Mouse (Mus musculus): ENCODE measurements around the gene Cep19. TPM values are rescaled to one million over a fixed set of nuclear protein-coding genes. Genes with fewer than 3 reads are reported as not detected.

Gene Cep19
- 46.1 and 46.5 TPM in 2 replicates for polyA plus RNA-seq (2014; fragmentation: Nextera tagmentation; extraction: Ambion mirVana)

GRCm38 (mm10) chr16:32099638-32100150 is at the start of gene Cep19, which contains the start of gene Pigx:
Cep19 (plus strand) TSS chr16:32099800.
Pigx (minus strand) TSS chr16:32099740.
- H3K9ac ChIP-seq (replicated peaks; ENCODE audit: low read length) = peak within 1 kb of the TSS; percentile 96
- peak within 1 kb of the TSS; percentile 93 for H3K4me3 ChIP-seq (ENCODE audit: low read depth, low read length)
- H3K4me2 ChIP-seq (ENCODE audit: low read depth, low read length) = peak within 1 kb of the TSS; percentile 65
- H3K27ac ChIP-seq (replicated peaks; ENCODE audit: low read depth, low read length) = peak within 1 kb of the TSS; percentile 84
- no peaks in the 10 kb centered on the region for H3K27me3 ChIP-seq (ENCODE audit: control insufficient read depth, insufficient read depth, low read length)
- ATAC-seq (replicated peaks; ENCODE audit: insufficient number of reproducible peaks, low FRiP score, low TSS enrichment, low read depth) = peak; percentile 97
- H3K4me1 ChIP-seq (ENCODE audit: control insufficient read depth, insufficient read depth, low read length) = no peaks in the 10 kb centered on the region
- no peaks in the 10 kb centered on the region for H3K9me3 ChIP-seq (replicated peaks; ENCODE audit: control insufficient read depth, low read length)
- under 1% methylated on average over 34 of the region's 34 CpGs for WGBS
- no peaks in the 10 kb centered on the region; the same call in 1 of the 2 replicates for H3K36me3 ChIP-seq (replicated peaks; ENCODE audit: control insufficient read depth, insufficient read depth, low read depth, low read length)
- peak; percentile 96 for DNase-seq (ENCODE audit: low spot score)

- ATAC-seq (replicated peaks; ENCODE audit: insufficient number of reproducible peaks, low FRiP score, low TSS enrichment, low read depth) (no peak), DNase-seq (ENCODE audit: low spot score) (no peak)
- H3K9me3 ChIP-seq (replicated peaks; ENCODE audit: control insufficient read depth, low read length) = no peaks in the 10 kb centered on the region
- no peaks in the 10 kb centered on the region for H3K27me3 ChIP-seq (ENCODE audit: control insufficient read depth, insufficient read depth, low read length)
- H3K36me3 ChIP-seq (replicated peaks; ENCODE audit: control insufficient read depth, insufficient read depth, low read depth, low read length) = no peaks in the 10 kb centered on the region
- WGBS = 87% methylated on average over 5 of the region's 5 CpGs
- H3K4me2 ChIP-seq (ENCODE audit: low read depth, low read length) = no peak overlapping the region
- no peaks in the 10 kb centered on the region for H3K4me1 ChIP-seq (ENCODE audit: control insufficient read depth, insufficient read depth, low read length)
- no peak overlapping the region for H3K4me3 ChIP-seq (ENCODE audit: low read depth, low read length)
- H3K9ac ChIP-seq (replicated peaks; ENCODE audit: low read length) = no peak overlapping the region
- H3K27ac ChIP-seq (replicated peaks; ENCODE audit: low read depth, low read length) = no peak overlapping the region
These were observed 40.8 kb upstream of the Cep19 start for GRCm38 (mm10) chr16:32058817-32059216.

- H3K36me3 ChIP-seq (replicated peaks; ENCODE audit: control insufficient read depth, insufficient read depth, low read depth, low read length) = no peaks in the 10 kb centered on the region
- WGBS = 71% methylated on average over 6 of the region's 6 CpGs
- DNase-seq (ENCODE audit: low spot score) = no peak
These were observed 39.6 kb upstream of the Cep19 start for GRCm38 (mm10) chr16:32059840-32060523.

GRCm38 (mm10) chr16:32062226-32062625 is 37.4 kb upstream of the Cep19 start:
- Histone ChIP-seq H3K27me3 (ENCODE audit: control insufficient read depth, insufficient read depth, low read length) (no peaks in the 10 kb centered on the region), H3K9ac (replicated peaks; ENCODE audit: low read length) (no peak overlapping the region), H3K4me3 (ENCODE audit: low read depth, low read length) (no peak overlapping the region), H3K4me2 (ENCODE audit: low read depth, low read length) (no peak overlapping the region), H3K27ac (replicated peaks; ENCODE audit: low read depth, low read length) (no peak overlapping the region), H3K36me3 (replicated peaks; ENCODE audit: control insufficient read depth, insufficient read depth, low read depth, low read length) (no peaks in the 10 kb centered on the region), H3K4me1 (ENCODE audit: control insufficient read depth, insufficient read depth, low read length) (no peaks in the 10 kb centered on the region), H3K9me3 (replicated peaks; ENCODE audit: control insufficient read depth, low read length) (no peaks in the 10 kb centered on the region)
- DNase-seq (ENCODE audit: low spot score) (no peak), ATAC-seq (replicated peaks; ENCODE audit: insufficient number of reproducible peaks, low FRiP score, low TSS enrichment, low read depth) (no peak)
- 76% methylated on average over 2 of the region's 2 CpGs for WGBS

More at GRCm38 (mm10) chr16:32059840-32060523, 39.6 kb upstream of the Cep19 start:
- H3K9ac ChIP-seq (replicated peaks; ENCODE audit: low read length) = no peak overlapping the region
- no peak overlapping the region for H3K4me2 ChIP-seq (ENCODE audit: low read depth, low read length)
- no peaks in the 10 kb centered on the region for H3K9me3 ChIP-seq (replicated peaks; ENCODE audit: control insufficient read depth, low read length)
- no peak overlapping the region for H3K27ac ChIP-seq (replicated peaks; ENCODE audit: low read depth, low read length)
- no peak overlapping the region for H3K4me3 ChIP-seq (ENCODE audit: low read depth, low read length)
- no peaks in the 10 kb centered on the region for H3K4me1 ChIP-seq (ENCODE audit: control insufficient read depth, insufficient read depth, low read length)
- no peaks in the 10 kb centered on the region for H3K27me3 ChIP-seq (ENCODE audit: control insufficient read depth, insufficient read depth, low read length)
- ATAC-seq (replicated peaks; ENCODE audit: insufficient number of reproducible peaks, low FRiP score, low TSS enrichment, low read depth) = no peak

GRCm38 (mm10) chr16:32063900-32064299 is 35.7 kb upstream of the Cep19 start:
- H3K36me3 ChIP-seq (replicated peaks; ENCODE audit: control insufficient read depth, insufficient read depth, low read depth, low read length) = no peaks in the 10 kb centered on the region
- no peak overlapping the region for H3K4me2 ChIP-seq (ENCODE audit: low read depth, low read length)
- H3K4me1 ChIP-seq (ENCODE audit: control insufficient read depth, insufficient read depth, low read length) = no peaks in the 10 kb centered on the region
- ATAC-seq (replicated peaks; ENCODE audit: insufficient number of reproducible peaks, low FRiP score, low TSS enrichment, low read depth) (no peak), DNase-seq (ENCODE audit: low spot score) (no peak)
- H3K9me3 ChIP-seq (replicated peaks; ENCODE audit: control insufficient read depth, low read length) = no peaks in the 10 kb centered on the region
- no peak overlapping the region for H3K4me3 ChIP-seq (ENCODE audit: low read depth, low read length)
- WGBS = 88% methylated on average over 7 of the region's 7 CpGs
- no peak overlapping the region for H3K27ac ChIP-seq (replicated peaks; ENCODE audit: low read depth, low read length)
- H3K27me3 ChIP-seq (ENCODE audit: control insufficient read depth, insufficient read depth, low read length) = no peaks in the 10 kb centered on the region
- no peak overlapping the region for H3K9ac ChIP-seq (replicated peaks; ENCODE audit: low read length)

GRCm38 (mm10) chr16:32066899-32067298 is 32.7 kb upstream of the Cep19 start:
- Histone ChIP-seq H3K9ac (replicated peaks; ENCODE audit: low read length) (no peak overlapping the region), H3K27me3 (ENCODE audit: control insufficient read depth, insufficient read depth, low read length) (no peaks in the 10 kb centered on the region), H3K4me2 (ENCODE audit: low read depth, low read length) (no peak overlapping the region), H3K9me3 (replicated peaks; ENCODE audit: control insufficient read depth, low read length) (no peaks in the 10 kb centered on the region), H3K4me3 (ENCODE audit: low read depth, low read length) (no peak overlapping the region), H3K27ac (replicated peaks; ENCODE audit: low read depth, low read length) (no peak overlapping the region), H3K4me1 (ENCODE audit: control insufficient read depth, insufficient read depth, low read length) (no peaks in the 10 kb centered on the region), H3K36me3 (replicated peaks; ENCODE audit: control insufficient read depth, insufficient read depth, low read depth, low read length) (no peaks in the 10 kb centered on the region)
- WGBS = 93% methylated on average over 1 of the region's 1 CpGs
- ATAC-seq (replicated peaks; ENCODE audit: insufficient number of reproducible peaks, low FRiP score, low TSS enrichment, low read depth) = no peak
- no peak for DNase-seq (ENCODE audit: low spot score)

GRCm38 (mm10) chr16:32068389-32069300 is 31.0 kb upstream of the Cep19 start:
- H3K4me2 ChIP-seq (ENCODE audit: low read depth, low read length) = no peak overlapping the region
- DNase-seq (ENCODE audit: low spot score) = no peak
- H3K4me1 ChIP-seq (ENCODE audit: control insufficient read depth, insufficient read depth, low read length) = no peaks in the 10 kb centered on the region
- no peak overlapping the region for H3K27ac ChIP-seq (replicated peaks; ENCODE audit: low read depth, low read length)
- H3K4me3 ChIP-seq (ENCODE audit: low read depth, low read length) = no peak overlapping the region
- no peak overlapping the region for H3K9ac ChIP-seq (replicated peaks; ENCODE audit: low read length)
- H3K27me3 ChIP-seq (ENCODE audit: control insufficient read depth, insufficient read depth, low read length) = no peaks in the 10 kb centered on the region
- H3K36me3 ChIP-seq (replicated peaks; ENCODE audit: control insufficient read depth, insufficient read depth, low read depth, low read length) = no peaks in the 10 kb centered on the region
- 86% methylated on average over 12 of the region's 12 CpGs for WGBS
- ATAC-seq (replicated peaks; ENCODE audit: insufficient number of reproducible peaks, low FRiP score, low TSS enrichment, low read depth) = no peak
- no peaks in the 10 kb centered on the region for H3K9me3 ChIP-seq (replicated peaks; ENCODE audit: control insufficient read depth, low read length)

Data from embryonic facial prominence, embryonic 11.5 days (tissue).